Mouse (Mus musculus) limb, embryonic 15.5 days (tissue): Measurements from ENCODE around the gene 4930568D16Rik. TPM values are rescaled to one million over a fixed set of nuclear protein-coding genes. Genes with fewer than 3 reads are reported as not detected.

Experiments used
- ATAC-seq: fragments of 200-750 bp; cut with Nextera tagmentation; 2 replicates; pipeline ENCODE4 v1.8.0; 2017; ENCODE audit warnings: low read depth, moderate TSS enrichment; ENCODE audit not compliant: insufficient number of reproducible peaks, low FRiP score, low TSS enrichment
- H3K27ac ChIP-seq: fragments of 300-500 bp; sonication (generic); 2 replicates; pipeline ENCODE4 v1.5.1; 2015; ENCODE audit warnings: moderate library complexity, mild to moderate bottlenecking, inconsistent platforms
- H3K27me3 ChIP-seq: fragments of 300-500 bp; sonication (generic); 2 replicates; pipeline ENCODE4 v1.6.1; 2015; ENCODE audit warnings: inconsistent platforms
- H3K36me3 ChIP-seq: fragments of 300-500 bp; sonication (generic); 2 replicates; pipeline ENCODE4 v1.6.1; 2015; ENCODE audit warnings: inconsistent platforms
- H3K4me1 ChIP-seq: fragments of 300-500 bp; sonication (generic); 2 replicates; pipeline ENCODE4 v1.6.1; 2015; ENCODE audit warnings: inconsistent platforms
- H3K4me2 ChIP-seq: fragments of 300-500 bp; sonication (generic); 2 replicates; pipeline ENCODE4 v1.6.1; 2015; ENCODE audit warnings: mild to moderate bottlenecking, inconsistent platforms
- H3K4me3 ChIP-seq: fragments of 300-500 bp; sonication (generic); 2 replicates; pipeline ENCODE4 v1.5.1; 2015; ENCODE audit warnings: mild to moderate bottlenecking, inconsistent platforms
- H3K9ac ChIP-seq: fragments of 300-500 bp; sonication (generic); 2 replicates; pipeline ENCODE4 v1.6.1; 2015; ENCODE audit warnings: inconsistent platforms
- H3K9me3 ChIP-seq: fragments of 300-500 bp; sonication (generic); 2 replicates; pipeline ENCODE4 v1.6.1; 2016; ENCODE audit warnings: inconsistent platforms
- WGBS: fragments of 180-500 bp; shearing (Covaris S2); methylation state at CpG from one replicate; pipeline ENCODE4 v1.1.7; 2015; 5-methylcytosine and 5-hydroxymethylcytosine counted together
- polyA plus RNA-seq: library from polyadenylated mRNA; unstranded; fragments of >200 nt; fragmentation: Nextera tagmentation; extraction: Ambion mirVana; gene quantifications from 2 replicates; pipeline ENCODE4 v1.2.1, GENCODE M21; 2015

The 4930568D16Rik gene
- not detected in 2 replicates for polyA plus RNA-seq

GRCm38 (mm10) chr2:35367629-35368028 lies at the start of gene 4930568D16Rik:
Gene 4930568D16Rik (minus strand): TSS chr2:35367729.
- 66% methylated on average over 2 of the region's 2 CpGs for WGBS
- H3K27me3 ChIP-seq = no peaks in the 10 kb centered on the region
- no peak for ATAC-seq
- no peaks in the 10 kb centered on the region for H3K36me3 ChIP-seq
- no peak within 1 kb of the TSS for H3K4me2 ChIP-seq
- H3K4me3 ChIP-seq = no peak within 1 kb of the TSS
- H3K27ac ChIP-seq = no peak within 1 kb of the TSS
- no peak within 1 kb of the TSS for H3K9ac ChIP-seq
- H3K4me1 ChIP-seq = no peaks in the 10 kb centered on the region
- no peaks in the 10 kb centered on the region for H3K9me3 ChIP-seq

GRCm38 (mm10) chr2:35417231-35417630 lies 49.7 kb upstream of the 4930568D16Rik start:
- 83% methylated on average over 1 of the region's 1 CpGs for WGBS
- no peaks in the 10 kb centered on the region for H3K4me1 ChIP-seq
- no peak overlapping the region for H3K4me3 ChIP-seq
- H3K9ac ChIP-seq = no peak overlapping the region
- no peaks in the 10 kb centered on the region for H3K9me3 ChIP-seq
- H3K36me3 ChIP-seq = peaks cover 25% of the 10 kb centered on the region
- no peak overlapping the region for H3K4me2 ChIP-seq
- no peak for ATAC-seq
- H3K27ac ChIP-seq = no peak overlapping the region
- H3K27me3 ChIP-seq = no peaks in the 10 kb centered on the region

GRCm38 (mm10) chr2:35416473-35416872 lies 48.9 kb upstream of the 4930568D16Rik start:
- Histone ChIP-seq H3K4me2 (no peak overlapping the region), H3K9me3 (no peaks in the 10 kb centered on the region), H3K4me3 (no peak overlapping the region), H3K4me1 (no peaks in the 10 kb centered on the region), H3K27ac (no peak overlapping the region), H3K9ac (no peak overlapping the region), H3K27me3 (no peaks in the 10 kb centered on the region), H3K36me3 (peaks cover 19% of the 10 kb centered on the region)
- no peak for ATAC-seq
- WGBS = 77% methylated on average over 6 of the region's 6 CpGs

- H3K4me1 ChIP-seq = no peaks in the 10 kb centered on the region
- H3K27ac ChIP-seq = no peak overlapping the region
- no peaks in the 10 kb centered on the region for H3K27me3 ChIP-seq
- H3K4me2 ChIP-seq = no peak overlapping the region
- H3K9ac ChIP-seq = no peak overlapping the region
- ATAC-seq = no peak
- no peaks in the 10 kb centered on the region for H3K9me3 ChIP-seq
- no peak overlapping the region for H3K4me3 ChIP-seq
- 74% methylated on average over 3 of the region's 3 CpGs for WGBS
- peaks cover 13% of the 10 kb centered on the region; the same call in 1 of the 2 replicates for H3K36me3 ChIP-seq
These were observed 45.3 kb upstream of the 4930568D16Rik start for GRCm38 (mm10) chr2:35412810-35413209.

GRCm38 (mm10) chr2:35412246-35412645 lies 44.7 kb upstream of the 4930568D16Rik start:
- Histone ChIP-seq H3K4me3 (no peak overlapping the region), H3K27ac (no peak overlapping the region), H3K4me1 (no peaks in the 10 kb centered on the region), H3K27me3 (no peaks in the 10 kb centered on the region), H3K9ac (no peak overlapping the region), H3K4me2 (no peak overlapping the region), H3K9me3 (no peaks in the 10 kb centered on the region), H3K36me3 (peaks cover 13% of the 10 kb centered on the region; the same call in 1 of the 2 replicates)
- 67% methylated on average over 2 of the region's 2 CpGs for WGBS
- ATAC-seq = no peak

- no peaks in the 10 kb centered on the region for H3K4me1 ChIP-seq
- H3K4me3 ChIP-seq = no peak overlapping the region
- no peak overlapping the region for H3K9ac ChIP-seq
- H3K36me3 ChIP-seq = peaks cover 15% of the 10 kb centered on the region; the same call in 1 of the 2 replicates
- H3K27ac ChIP-seq = no peak overlapping the region
- WGBS = 73% methylated on average over 10 of the region's 10 CpGs
- no peaks in the 10 kb centered on the region for H3K9me3 ChIP-seq
- H3K27me3 ChIP-seq = no peaks in the 10 kb centered on the region
- no peak overlapping the region for H3K4me2 ChIP-seq
- ATAC-seq = no peak
These were observed 44.2 kb upstream of the 4930568D16Rik start for GRCm38 (mm10) chr2:35411640-35412190.

GRCm38 (mm10) chr2:35409466-35409865 lies 41.9 kb upstream of the 4930568D16Rik start:
- no peak overlapping the region for H3K4me2 ChIP-seq
- no peak for ATAC-seq
- 86% methylated on average over 6 of the region's 6 CpGs for WGBS

GRCm38 (mm10) chr2:35408409-35409110 lies 41.0 kb upstream of the 4930568D16Rik start:
- no peaks in the 10 kb centered on the region for H3K4me1 ChIP-seq
- H3K9ac ChIP-seq = no peak overlapping the region
- H3K4me2 ChIP-seq = no peak overlapping the region
- no peak overlapping the region for H3K4me3 ChIP-seq
- 83% methylated on average over 5 of the region's 5 CpGs for whole genome bisulfite sequencing
- no peak overlapping the region for H3K27ac ChIP-seq
- no peak for ATAC-seq
- H3K27me3 ChIP-seq = no peaks in the 10 kb centered on the region
- H3K36me3 ChIP-seq = peaks cover 23% of the 10 kb centered on the region; the same call in 1 of the 2 replicates
- no peaks in the 10 kb centered on the region for H3K9me3 ChIP-seq

More at GRCm38 (mm10) chr2:35409466-35409865, 41.9 kb upstream of the 4930568D16Rik start:
- H3K27ac ChIP-seq = no peak overlapping the region
- H3K9ac ChIP-seq = no peak overlapping the region
- no peak overlapping the region for H3K4me3 ChIP-seq
- H3K9me3 ChIP-seq = no peaks in the 10 kb centered on the region
- peaks cover 18% of the 10 kb centered on the region; the same call in 1 of the 2 replicates for H3K36me3 ChIP-seq
- H3K27me3 ChIP-seq = no peaks in the 10 kb centered on the region
- no peaks in the 10 kb centered on the region for H3K4me1 ChIP-seq

GRCm38 (mm10) chr2:35407878-35408277 lies 40.3 kb upstream of the 4930568D16Rik start:
- no peak overlapping the region for H3K9ac ChIP-seq
- ATAC-seq = no peak
- no peak overlapping the region for H3K27ac ChIP-seq
- no peak overlapping the region for H3K4me3 ChIP-seq
- H3K36me3 ChIP-seq = peaks cover 23% of the 10 kb centered on the region; the same call in 1 of the 2 replicates
- H3K27me3 ChIP-seq = no peaks in the 10 kb centered on the region
- H3K4me1 ChIP-seq = no peaks in the 10 kb centered on the region
- no peak overlapping the region for H3K4me2 ChIP-seq
- 83% methylated on average over 7 of the region's 7 CpGs for WGBS
- no peaks in the 10 kb centered on the region for H3K9me3 ChIP-seq

GRCm38 (mm10) chr2:35407266-35407665 lies 39.7 kb upstream of the 4930568D16Rik start:
- no peak for ATAC-seq
- WGBS = 80% methylated on average over 6 of the region's 6 CpGs
- Histone ChIP-seq H3K4me2 (no peak overlapping the region), H3K36me3 (peaks cover 24% of the 10 kb centered on the region), H3K9ac (no peak overlapping the region), H3K9me3 (no peaks in the 10 kb centered on the region), H3K27me3 (no peaks in the 10 kb centered on the region), H3K4me3 (no peak overlapping the region), H3K4me1 (no peaks in the 10 kb centered on the region), H3K27ac (no peak overlapping the region)

GRCm38 (mm10) chr2:35406611-35407010 lies 39.1 kb upstream of the 4930568D16Rik start:
- H3K4me2 ChIP-seq = no peak overlapping the region
- H3K9ac ChIP-seq = no peak overlapping the region
- no peaks in the 10 kb centered on the region for H3K27me3 ChIP-seq
- no peak overlapping the region for H3K4me3 ChIP-seq
- no peak for ATAC-seq
- no peaks in the 10 kb centered on the region for H3K4me1 ChIP-seq
- no peak overlapping the region for H3K27ac ChIP-seq
- H3K36me3 ChIP-seq = peaks cover 28% of the 10 kb centered on the region
- 90% methylated on average over 1 of the region's 1 CpGs for WGBS
- no peaks in the 10 kb centered on the region for H3K9me3 ChIP-seq

GRCm38 (mm10) chr2:35402391-35402790 lies 34.9 kb upstream of the 4930568D16Rik start:
- H3K27ac ChIP-seq = no peak overlapping the region
- 89% methylated on average over 16 of the region's 16 CpGs for WGBS
- H3K9ac ChIP-seq = no peak overlapping the region
- ATAC-seq = no peak
- no peaks in the 10 kb centered on the region for H3K27me3 ChIP-seq
- H3K4me3 ChIP-seq = no peak overlapping the region
- H3K9me3 ChIP-seq = no peaks in the 10 kb centered on the region
- no peak overlapping the region for H3K4me2 ChIP-seq
- H3K36me3 ChIP-seq = peaks cover 25% of the 10 kb centered on the region
- H3K4me1 ChIP-seq = 0 out of 2 replicates have a peak, but pooled peaks cover 8% of the 10 kb centered on the region
